Mouse (Mus musculus) hindbrain, postnatal 0 days (tissue): ENCODE measurements at regions not wholly inside any gene's neighbourhood (a gene's known extent, or its start where the extent isn't known, plus 50 kb on each side); places are given as distances from the start of the nearest gene placed in this dataset.

Source experiments
- ATAC-seq: fragments of 200-750 bp; cut with Nextera tagmentation; 2 replicates; pipeline ENCODE4 v1.8.0; 2017; ENCODE audit warnings: mild to moderate bottlenecking, moderate TSS enrichment, moderate library complexity
- DNase-seq: peaks from one replicate; pipeline ENCODE4 v3.0.0-alpha.2; 2015; ENCODE audit warnings: low spot score
- H3K27ac ChIP-seq: fragments of 300-500 bp; sonication (generic); 2 replicates; pipeline ENCODE4 v1.5.1; 2014; ENCODE audit warnings: mild to moderate bottlenecking
- H3K27me3 ChIP-seq: fragments of 300-500 bp; sonication (generic); 2 replicates; pipeline ENCODE4 v1.6.1; 2014; ENCODE audit warnings: low read length, mixed read lengths; ENCODE audit not compliant: insufficient read depth
- H3K36me3 ChIP-seq: fragments of 300-500 bp; sonication (generic); 2 replicates; pipeline ENCODE4 v1.6.1; 2014; ENCODE audit warnings: low read length, mixed read lengths; ENCODE audit not compliant: insufficient read depth
- H3K4me1 ChIP-seq: fragments of 300-500 bp; sonication (generic); 2 replicates; pipeline ENCODE4 v1.6.1; 2014; ENCODE audit warnings: antibody characterized with exemption, low read length, mixed read lengths; ENCODE audit not compliant: insufficient read depth
- H3K4me2 ChIP-seq: fragments of 300-500 bp; sonication (generic); 2 replicates; pipeline ENCODE4 v1.6.1; 2014; ENCODE audit warnings: low read depth, mild to moderate bottlenecking, low read length, moderate library complexity, mixed read lengths
- H3K4me3 ChIP-seq: fragments of 300-500 bp; sonication (generic); 2 replicates; pipeline ENCODE4 v1.5.1; 2014; ENCODE audit warnings: low read length
- H3K9ac ChIP-seq: fragments of 300-500 bp; sonication (generic); replicated peaks from 2 replicates; pipeline ENCODE4 v1.6.1; 2014; ENCODE audit warnings: mild to moderate bottlenecking, low read length, moderate library complexity, mixed read lengths
- H3K9me3 ChIP-seq: fragments of 300-500 bp; sonication (generic); 2 replicates; pipeline ENCODE4 v1.6.1; 2016; ENCODE audit warnings: low read length, mixed read lengths
- CTCF ChIP-seq: IDR thresholded peaks from 2 replicates; pipeline ENCODE4 v1.5.1; 2016; ENCODE audit warnings: antibody characterized with exemption, control low read depth, low read depth
- WGBS: fragments of 180-500 bp; shearing (Covaris S2); extraction: QIAGEN DNeasy Blood & Tissue Kit; methylation state at CpG from one replicate; pipeline ENCODE4 v1.1.7; 2014; 5-methylcytosine and 5-hydroxymethylcytosine counted together

- H3K9me3 ChIP-seq: no peaks in the 10 kb centered on the region
- H3K4me1 ChIP-seq: no peaks in the 10 kb centered on the region
- DNase-seq: no peak
- TF ChIP-seq CTCF: no peak
- H3K27ac ChIP-seq: no peak overlapping the region
- H3K27me3 ChIP-seq: no peaks in the 10 kb centered on the region
- no peak overlapping the region for H3K9ac ChIP-seq
- no peaks in the 10 kb centered on the region for H3K36me3 ChIP-seq
- 27% methylated on average over 14 of the region's 14 CpGs for WGBS
- H3K4me3 ChIP-seq: no peak overlapping the region
- ATAC-seq: no peak
- no peak overlapping the region for H3K4me2 ChIP-seq
Measured at GRCm38 (mm10) chr11:63299712-63300581, 171.2 kb downstream of the Pmp22 start.

- no peak overlapping the region for H3K4me2 ChIP-seq
- no peak for ATAC-seq
- H3K27ac ChIP-seq: no peak overlapping the region
- H3K4me1 ChIP-seq: no peaks in the 10 kb centered on the region
- H3K9ac ChIP-seq: no peak overlapping the region
- no peaks in the 10 kb centered on the region for H3K9me3 ChIP-seq
- TF ChIP-seq CTCF: no peak
- DNase-seq: no peak
- 81% methylated on average over 4 of the region's 4 CpGs for WGBS
- no peaks in the 10 kb centered on the region for H3K27me3 ChIP-seq
- H3K4me3 ChIP-seq: no peak overlapping the region
- H3K36me3 ChIP-seq: no peaks in the 10 kb centered on the region
Measured at GRCm38 (mm10) chr11:63325166-63325565, 196.4 kb downstream of the Pmp22 start.

DNA sequence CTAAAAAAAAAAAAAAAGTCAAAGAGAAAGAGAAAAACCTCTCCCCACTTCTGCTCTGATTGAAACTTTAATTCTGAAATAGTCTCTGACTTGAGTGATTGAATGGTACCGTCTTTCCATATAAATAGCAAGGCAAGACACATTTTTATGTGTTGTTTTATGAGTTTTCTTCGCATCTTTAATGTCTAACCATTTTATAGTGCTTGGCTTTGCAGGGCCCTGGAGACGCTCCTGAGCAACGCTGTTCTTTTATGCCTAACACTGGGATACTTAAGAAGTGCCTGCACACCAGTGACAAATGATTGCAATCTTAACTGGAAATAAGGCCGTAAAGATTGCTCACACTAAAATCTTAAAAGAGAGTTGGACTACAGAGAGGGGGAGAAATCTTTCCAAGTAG lies 198.1 kb downstream of the Pmp22 start:
- H3K4me2 ChIP-seq: no peak overlapping the region
- DNase-seq (no peak), ATAC-seq (no peak)
- 47% methylated on average over 5 of the region's 5 CpGs for WGBS
- no peak overlapping the region for H3K9ac ChIP-seq
- no peaks in the 10 kb centered on the region for H3K4me1 ChIP-seq
- H3K9me3 ChIP-seq: no peaks in the 10 kb centered on the region
- H3K27me3 ChIP-seq: no peaks in the 10 kb centered on the region
- H3K36me3 ChIP-seq: no peaks in the 10 kb centered on the region
- H3K27ac ChIP-seq: no peak overlapping the region
- no peak for TF ChIP-seq CTCF
- no peak overlapping the region for H3K4me3 ChIP-seq

DNA sequence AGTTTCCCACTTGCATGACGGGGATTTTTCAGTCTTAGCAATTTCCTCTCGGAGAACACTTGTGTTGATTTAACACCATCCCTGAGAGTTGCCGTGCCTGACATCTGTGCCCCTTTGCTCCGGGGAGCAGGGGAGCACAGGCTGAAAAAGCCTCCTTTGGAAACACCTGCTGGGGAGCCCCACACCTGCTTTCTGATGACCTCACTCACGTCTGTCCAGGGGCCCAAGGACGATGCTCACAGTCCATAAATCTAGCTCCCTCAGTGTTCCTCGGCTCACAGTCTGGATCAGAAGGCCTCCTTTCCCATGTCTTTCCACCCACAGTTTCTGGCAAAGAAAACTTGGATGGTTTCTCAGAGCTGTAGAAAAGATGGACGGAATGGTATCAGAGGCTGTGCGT lies 208.7 kb downstream of the Pmp22 start:
- H3K27me3 ChIP-seq: no peaks in the 10 kb centered on the region
- H3K4me3 ChIP-seq: no peak overlapping the region
- H3K4me1 ChIP-seq: no peaks in the 10 kb centered on the region
- H3K4me2 ChIP-seq: no peak overlapping the region
- TF ChIP-seq CTCF: no peak
- H3K36me3 ChIP-seq: no peaks in the 10 kb centered on the region
- ATAC-seq (no peak), DNase-seq (no peak)
- H3K9me3 ChIP-seq: no peaks in the 10 kb centered on the region
- no peak overlapping the region for H3K9ac ChIP-seq
- WGBS: 81% methylated on average over 9 of the region's 9 CpGs
- H3K27ac ChIP-seq: no peak overlapping the region

DNA sequence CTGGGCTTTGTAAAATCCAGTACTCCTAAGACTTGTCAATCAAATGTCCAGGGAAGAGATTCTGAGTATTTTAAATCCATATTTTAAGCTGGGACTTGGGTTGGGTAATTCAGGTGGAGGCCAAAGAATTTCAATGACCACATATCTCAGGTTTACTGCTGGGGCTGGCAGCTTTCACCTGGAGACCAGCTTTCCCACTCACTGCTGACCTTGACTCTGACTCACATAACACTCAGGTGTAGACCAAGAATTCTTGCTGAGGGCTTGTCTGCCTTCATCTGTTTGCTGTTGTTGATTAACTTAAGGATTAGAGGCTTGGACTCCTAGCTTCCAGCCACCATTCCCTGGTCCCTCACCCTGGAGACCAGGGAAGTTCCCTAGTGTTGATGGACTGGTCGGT lies 209.5 kb downstream of the Pmp22 start:
- Histone ChIP-seq H3K4me1 (no peaks in the 10 kb centered on the region), H3K4me3 (no peak overlapping the region), H3K27ac (no peak overlapping the region), H3K4me2 (no peak overlapping the region), H3K27me3 (no peaks in the 10 kb centered on the region), H3K9ac (no peak overlapping the region), H3K9me3 (no peaks in the 10 kb centered on the region), H3K36me3 (no peaks in the 10 kb centered on the region)
- no peak for ATAC-seq
- 96% methylated on average over 1 of the region's 1 CpGs for WGBS
- no peak for DNase-seq
- no peak for TF ChIP-seq CTCF

GRCm38 (mm10) chr11:63345653-63346052 lies 216.9 kb downstream of the Pmp22 start:
- WGBS: 82% methylated on average over 4 of the region's 4 CpGs
- H3K9ac ChIP-seq: no peak overlapping the region

GRCm38 (mm10) chr11:63350123-63350696 lies 221.4 kb downstream of the Pmp22 start:
- Histone ChIP-seq H3K9ac (no peak overlapping the region), H3K9me3 (no peaks in the 10 kb centered on the region), H3K4me2 (no peak overlapping the region), H3K4me1 (no peaks in the 10 kb centered on the region), H3K27ac (no peak overlapping the region), H3K36me3 (no peaks in the 10 kb centered on the region), H3K4me3 (no peak overlapping the region), H3K27me3 (no peaks in the 10 kb centered on the region; the same call in 1 of the 2 replicates)
- DNase-seq (peak; percentile 24), ATAC-seq (no peak)
- no peak for TF ChIP-seq CTCF
- 28% methylated on average over 7 of the region's 7 CpGs for WGBS

More at GRCm38 (mm10) chr11:63345653-63346052, 216.9 kb downstream of the Pmp22 start:
- Histone ChIP-seq H3K27me3 (no peaks in the 10 kb centered on the region), H3K4me2 (no peak overlapping the region), H3K9me3 (no peaks in the 10 kb centered on the region), H3K4me1 (no peaks in the 10 kb centered on the region), H3K4me3 (no peak overlapping the region), H3K27ac (no peak overlapping the region), H3K36me3 (no peaks in the 10 kb centered on the region)
- TF ChIP-seq CTCF: no peak
- DNase-seq (no peak), ATAC-seq (no peak)
